Mouse (Mus musculus) midbrain, postnatal 0 days (tissue): Measurements from ENCODE around the gene Rai14. TPM values are rescaled to one million over a fixed set of nuclear protein-coding genes. Genes with fewer than 3 reads are reported as not detected.

ENCODE experiments used
- ATAC-seq: fragments of 200-750 bp; cut with Nextera tagmentation; 2 replicates; pipeline ENCODE4 v1.8.0; 2017; ENCODE audit warnings: moderate number of reproducible peaks, mild to moderate bottlenecking, moderate TSS enrichment, moderate library complexity; ENCODE audit not compliant: low FRiP score
- DNase-seq: peaks from one replicate; pipeline ENCODE4 v3.0.0-alpha.2; 2015; ENCODE audit warnings: low spot score
- H3K27ac ChIP-seq: fragments of 300-500 bp; sonication (generic); 2 replicates; pipeline ENCODE4 v1.5.1; 2014; ENCODE audit warnings: low read depth, mild to moderate bottlenecking, low read length, mixed read lengths
- H3K27me3 ChIP-seq: fragments of 300-500 bp; sonication (generic); 2 replicates; pipeline ENCODE4 v1.6.1; 2014; ENCODE audit warnings: low read length, control low read depth, mixed read lengths; ENCODE audit not compliant: insufficient read depth
- H3K36me3 ChIP-seq: fragments of 300-500 bp; sonication (generic); 2 replicates; pipeline ENCODE4 v1.6.1; 2014; ENCODE audit warnings: low read length, control low read depth, mixed read lengths; ENCODE audit not compliant: insufficient read depth
- H3K4me1 ChIP-seq: fragments of 300-500 bp; sonication (generic); 2 replicates; pipeline ENCODE4 v1.6.1; 2014; ENCODE audit warnings: mild to moderate bottlenecking, control low read depth, antibody characterized with exemption, low read length, mixed read lengths; ENCODE audit not compliant: insufficient read depth
- H3K4me2 ChIP-seq: fragments of 300-500 bp; sonication (generic); 2 replicates; pipeline ENCODE4 v1.6.1; 2014; ENCODE audit warnings: low read depth, mild to moderate bottlenecking, low read length, mixed read lengths; ENCODE audit not compliant: poor library complexity, severe bottlenecking
- H3K4me3 ChIP-seq: fragments of 300-500 bp; sonication (generic); 2 replicates; pipeline ENCODE4 v1.5.1; 2014; ENCODE audit warnings: low read depth, mild to moderate bottlenecking, low read length, moderate library complexity
- H3K9ac ChIP-seq: fragments of 300-500 bp; sonication (generic); replicated peaks from 2 replicates; pipeline ENCODE4 v1.6.1; 2014; ENCODE audit warnings: mild to moderate bottlenecking, low read length, moderate library complexity, mixed read lengths; ENCODE audit not compliant: poor library complexity, severe bottlenecking
- H3K9me3 ChIP-seq: fragments of 300-500 bp; sonication (generic); 2 replicates; pipeline ENCODE4 v1.6.1; 2016; ENCODE audit warnings: low read length, control low read depth
- CTCF ChIP-seq: IDR thresholded peaks from 2 replicates; pipeline ENCODE4 v1.5.1; 2016; ENCODE audit warnings: antibody characterized with exemption, mild to moderate bottlenecking
- WGBS: fragments of 180-500 bp; shearing (Covaris S2); extraction: QIAGEN DNeasy Blood & Tissue Kit; methylation state at CpG from one replicate; pipeline ENCODE4 v1.1.7; 2014; 5-methylcytosine and 5-hydroxymethylcytosine counted together
- polyA plus RNA-seq: library from polyadenylated mRNA; unstranded; fragments of >200 nt; fragmentation: Nextera tagmentation; extraction: Ambion mirVana; gene quantifications from 2 replicates; pipeline ENCODE4 v1.2.1, GENCODE M21; 2015
- total RNA-seq: library from RNA; depleted of rRNA; stranded (reverse); fragments of >200 nt; gene quantifications from 2 replicates; pipeline ENCODE4 v1.2.3, GENCODE M21; 2014

The Rai14 gene
- total and polyA plus RNA-seq, 2 experiments from 2014 or later = 4.3 to 9.0 TPM

DNA sequence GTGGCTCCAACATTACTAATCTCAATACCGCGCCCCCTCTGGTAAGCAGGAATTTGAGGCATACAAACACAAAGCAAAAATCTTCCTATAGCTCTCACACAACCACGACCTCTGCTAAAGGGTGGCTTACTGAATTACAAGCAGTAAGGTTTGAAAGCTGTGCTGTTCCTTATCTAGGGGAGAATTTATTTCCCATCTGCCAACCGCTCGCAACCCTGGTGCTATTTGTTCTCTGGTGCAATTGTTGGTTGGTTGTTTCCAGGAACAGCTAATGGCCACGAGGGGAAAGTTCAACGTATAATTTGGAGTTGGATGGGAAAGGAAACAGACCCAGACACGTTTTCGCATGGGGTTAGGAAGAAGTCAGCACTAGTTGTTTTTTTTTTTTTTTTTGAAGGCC is 81.8 kb downstream of the Rai14 start:
- Histone ChIP-seq H3K27ac (no peak overlapping the region), H3K4me1 (no peaks in the 10 kb centered on the region; the same call in 1 of the 2 replicates), H3K4me2 (no peak overlapping the region), H3K9me3 (no peaks in the 10 kb centered on the region), H3K36me3 (no peaks in the 10 kb centered on the region), H3K9ac (no peak overlapping the region), H3K4me3 (no peak overlapping the region), H3K27me3 (no peaks in the 10 kb centered on the region)
- no peak for TF ChIP-seq CTCF
- DNase-seq = no peak
- no peak for ATAC-seq
- 97% methylated on average over 9 of the region's 9 CpGs for WGBS

DNA sequence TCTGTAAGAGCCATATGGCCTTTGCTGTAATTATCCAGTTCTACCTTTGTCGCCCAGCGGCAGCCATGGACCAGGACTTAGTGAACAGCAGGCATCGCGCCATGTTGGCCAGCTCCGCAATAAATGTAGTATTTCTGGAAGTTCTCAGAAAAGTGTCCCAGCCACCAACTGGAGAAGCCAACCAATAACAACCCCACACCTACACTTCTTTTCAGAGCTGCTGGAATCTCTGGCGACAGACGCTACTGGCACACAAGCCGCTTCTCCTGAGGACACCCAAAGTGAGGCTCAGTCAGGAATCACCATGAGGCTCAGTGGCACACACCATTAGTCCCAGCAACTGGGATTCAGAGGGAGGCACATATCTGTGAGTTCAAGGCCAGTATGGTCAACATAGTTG is 82.4 kb downstream of the Rai14 start:
- H3K36me3 ChIP-seq = no peaks in the 10 kb centered on the region
- no peak overlapping the region for H3K4me2 ChIP-seq
- no peaks in the 10 kb centered on the region; the same call in 1 of the 2 replicates for H3K4me1 ChIP-seq
- H3K27ac ChIP-seq = no peak overlapping the region
- H3K9ac ChIP-seq = no peak overlapping the region
- 98% methylated on average over 8 of the region's 8 CpGs for WGBS
- no peaks in the 10 kb centered on the region for H3K27me3 ChIP-seq
- TF ChIP-seq CTCF = no peak
- ATAC-seq (no peak), DNase-seq (no peak)
- H3K9me3 ChIP-seq = no peaks in the 10 kb centered on the region
- H3K4me3 ChIP-seq = no peak overlapping the region

- H3K27me3 ChIP-seq = no peaks in the 10 kb centered on the region
- DNase-seq (no peak), ATAC-seq (no peak)
- no peaks in the 10 kb centered on the region; the same call in 1 of the 2 replicates for H3K4me1 ChIP-seq
- no peak for TF ChIP-seq CTCF
- H3K4me2 ChIP-seq = no peak overlapping the region
- WGBS = 92% methylated on average over 5 of the region's 5 CpGs
- H3K9ac ChIP-seq = no peak overlapping the region
- no peaks in the 10 kb centered on the region for H3K36me3 ChIP-seq
- H3K9me3 ChIP-seq = no peaks in the 10 kb centered on the region
- H3K4me3 ChIP-seq = no peak overlapping the region
- H3K27ac ChIP-seq = no peak overlapping the region
These were observed 82.9 kb downstream of the Rai14 start for GRCm38 (mm10) chr15:10631541-10631940.

GRCm38 (mm10) chr15:10628980-10629346 is 85.5 kb downstream of the Rai14 start:
- Histone ChIP-seq H3K9ac (no peak overlapping the region), H3K36me3 (no peaks in the 10 kb centered on the region), H3K27me3 (no peaks in the 10 kb centered on the region), H3K4me1 (no peaks in the 10 kb centered on the region), H3K27ac (no peak overlapping the region), H3K4me3 (no peak overlapping the region), H3K9me3 (no peaks in the 10 kb centered on the region), H3K4me2 (no peak overlapping the region)
- WGBS = 86% methylated on average over 6 of the region's 6 CpGs
- DNase-seq = no peak
- no peak for ATAC-seq
- no peak for TF ChIP-seq CTCF

DNA sequence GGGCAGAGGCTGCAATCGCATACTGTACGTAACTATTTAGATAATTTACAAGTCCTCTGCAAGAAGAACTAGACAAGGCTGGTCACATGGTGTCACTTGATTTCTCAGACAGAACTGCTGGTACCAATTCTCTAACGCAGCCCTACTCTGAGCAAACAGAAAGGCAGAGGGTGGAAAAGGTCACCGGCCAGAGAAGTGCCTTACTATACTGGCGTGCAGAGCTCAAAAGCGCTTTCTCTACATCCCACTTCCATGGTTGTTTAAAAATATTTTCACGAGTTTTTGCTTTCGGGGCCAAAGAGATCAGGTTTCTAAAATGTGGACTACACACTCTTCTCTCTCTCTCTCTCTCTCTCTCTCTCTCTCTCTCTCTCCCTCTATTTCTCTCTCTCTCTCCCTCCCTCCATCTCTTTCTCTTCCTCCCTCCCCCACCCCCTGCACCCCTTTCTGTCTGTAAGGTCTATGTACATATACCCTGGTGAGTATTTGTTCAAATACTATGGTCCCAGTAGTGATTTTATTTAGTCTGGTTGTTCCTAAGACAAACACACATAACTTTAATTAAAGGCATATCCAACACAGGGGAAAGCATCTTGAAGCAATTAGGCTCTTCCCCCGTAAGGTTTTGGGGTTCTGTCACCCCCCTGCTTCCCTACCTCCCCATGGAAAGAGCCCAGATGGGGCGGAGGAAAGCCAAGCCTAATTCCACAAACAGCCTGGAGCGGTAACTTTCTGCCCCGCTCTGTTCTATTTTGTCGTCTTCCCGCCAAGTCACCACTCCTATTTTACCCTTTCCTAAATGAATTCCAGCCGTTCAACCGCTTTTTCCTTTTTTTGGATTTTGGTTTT is 86.1 kb downstream of the Rai14 start:
- Histone ChIP-seq H3K27me3 (no peaks in the 10 kb centered on the region), H3K9ac (no peak overlapping the region), H3K4me3 (no peak overlapping the region), H3K4me1 (no peaks in the 10 kb centered on the region), H3K36me3 (no peaks in the 10 kb centered on the region), H3K4me2 (no peak overlapping the region), H3K9me3 (no peaks in the 10 kb centered on the region), H3K27ac (no peak overlapping the region)
- 88% methylated on average over 16 of the region's 16 CpGs for WGBS
- DNase-seq (no peak), ATAC-seq (no peak)
- TF ChIP-seq CTCF = no peak

DNA sequence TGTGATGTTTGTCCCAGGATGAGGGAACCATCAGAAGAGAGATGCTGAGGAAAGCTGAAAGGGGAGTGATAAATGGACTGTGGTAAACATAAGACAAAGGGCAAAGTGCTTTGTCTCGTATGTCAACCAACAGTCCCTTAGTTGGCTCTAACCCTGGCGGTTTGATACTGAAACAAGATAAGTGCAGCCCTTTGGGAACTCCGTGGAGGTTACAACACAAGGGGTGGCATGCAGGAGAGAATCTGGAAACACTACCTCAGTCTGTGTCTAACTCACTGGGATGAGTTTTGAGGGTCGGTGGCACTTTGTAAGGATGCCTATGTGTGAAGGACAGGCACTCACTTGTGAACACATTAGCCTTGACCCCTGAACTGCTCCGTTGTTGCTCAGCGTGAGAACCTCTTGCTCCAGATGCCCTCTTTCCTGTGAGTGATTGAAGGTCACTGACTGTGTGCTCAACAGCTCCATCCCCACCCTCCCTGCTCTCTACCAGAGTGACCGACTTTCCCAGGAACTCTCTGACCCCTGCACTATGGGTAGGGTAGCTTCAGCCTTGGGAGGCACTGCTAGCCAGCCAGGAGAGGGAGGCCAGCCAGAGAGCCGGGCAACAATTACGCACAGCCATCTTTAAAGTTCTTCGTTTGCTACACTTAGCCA is 90.7 kb downstream of the Rai14 start:
- WGBS = 72% methylated on average over 10 of the region's 10 CpGs

More for the DNA sequence above, 90.7 kb downstream of the Rai14 start:
- no peak for TF ChIP-seq CTCF
- Histone ChIP-seq H3K9me3 (no peaks in the 10 kb centered on the region), H3K36me3 (no peaks in the 10 kb centered on the region), H3K27me3 (no peaks in the 10 kb centered on the region), H3K4me1 (no peaks in the 10 kb centered on the region), H3K4me2 (no peak overlapping the region), H3K4me3 (no peak overlapping the region), H3K27ac (no peak overlapping the region), H3K9ac (no peak overlapping the region)
- ATAC-seq (no peak), DNase-seq (no peak)
